In genomic region chr2:181186635-181187034, GRCm38 (mm10) we compare ENCODE assay signal across 8 mouse cellular contexts. TPM values are rescaled to one million over a fixed set of nuclear protein-coding genes. Genes with fewer than 3 reads are reported as not detected.
A peak's percentile ranks its signal among the peaks of the same experiment; 100 is the strongest.
DNase-seq lines count a peak whose midpoint lies in the region; ATAC-seq lines count a peak whose summit lies in the region.

No protein-coding gene starts in this region.

- peak overlapping the region; percentile 43 for H3K4me2 ChIP-seq in hindbrain, embryonic 11.5 days (replicated peaks; ENCODE audit: low read depth, low read length)

- peak overlapping the region; percentile 69 for H3K4me3 ChIP-seq in hindbrain, embryonic 11.5 days (ENCODE audit: low read depth, low read length)

- H3K9me3 ChIP-seq in hindbrain, embryonic 11.5 days (ENCODE audit: control insufficient read depth, low read length): no peaks in the 10 kb centered on the region

- peaks cover 3% of the 10 kb centered on the region for H3K4me1 ChIP-seq in hindbrain, embryonic 11.5 days (replicated peaks; ENCODE audit: control insufficient read depth, insufficient read depth, low read length)

- peak overlapping the region; percentile 96; the same call in 1 of the 2 replicates for H3K27ac ChIP-seq in hindbrain, embryonic 11.5 days (ENCODE audit: low read depth, low read length)

- no peaks in the 10 kb centered on the region for H3K27me3 ChIP-seq in hindbrain, embryonic 11.5 days (ENCODE audit: control insufficient read depth, insufficient read depth, low read length)

- H3K36me3 ChIP-seq in hindbrain, embryonic 11.5 days (ENCODE audit: control insufficient read depth, insufficient read depth, low read length): no peaks in the 10 kb centered on the region

- ATAC-seq in frontal cortex, adult (ENCODE audit: low TSS enrichment): peak; percentile 82
- peak; percentile 82 for ATAC-seq in hindbrain, embryonic 11.5 days (ENCODE audit: low FRiP score)

- peak overlapping the region; percentile 94 for H3K9ac ChIP-seq in hindbrain, embryonic 11.5 days (ENCODE audit: low read depth, low read length)

- peak; percentile 95 for DNase-seq in MN1 (ENCODE audit: low spot score)
- DNase-seq in cerebellum, adult 9-10 months: peak; percentile 94
- peak; percentile 90 for DNase-seq in hindbrain, embryonic 11.5 days (ENCODE audit: low spot score)
- peak; percentile 88 to 92 for DNase-seq in layer of hippocampus, postnatal 14 days (ENCODE audit: low spot score in 2 of 2)
- peak; percentile 88 for DNase-seq in lung, postnatal 14 days
- DNase-seq in retina, adult 2 months (ENCODE audit: low read depth, low spot score): peak; percentile 65
- DNase-seq in thymus, postnatal 36 days: peak; percentile 87

- WGBS in hindbrain, embryonic 11.5 days: under 1% methylated on average over 14 of the region's 14 CpGs

RNA-seq across cellular contexts. Expression of gene Ppdpf, which starts 0.4 kb away (rescaled TPM):
- polyA plus RNA-seq in hindbrain, embryonic 11.5 days (2014; fragmentation: Nextera tagmentation; extraction: Ambion mirVana): 393 and 410 TPM in 2 replicates
- 100 to 1,000 TPM; 118 to 135 TPM for total RNA-seq in layer of hippocampus, postnatal 14 days (2021)

RNA-seq across cellular contexts. Expression of gene Ptk6, which starts 16.0 kb away (rescaled TPM):
- polyA plus RNA-seq in hindbrain, embryonic 11.5 days (2014; fragmentation: Nextera tagmentation; extraction: Ambion mirVana): not detected in 2 replicates
- total RNA-seq in layer of hippocampus, postnatal 14 days (2021): not detected

RNA-seq across cellular contexts. Expression of gene Srms, which starts 26.4 kb away (rescaled TPM):
- polyA plus RNA-seq in hindbrain, embryonic 11.5 days (2014; fragmentation: Nextera tagmentation; extraction: Ambion mirVana): 0.15 and 0.22 TPM in 2 replicates
- total RNA-seq in layer of hippocampus, postnatal 14 days (2021): under 1 TPM; 0.14 to 0.41 TPM

RNA-seq across cellular contexts. Expression of gene Eef1a2, which starts 29.8 kb away (rescaled TPM):
- polyA plus RNA-seq in hindbrain, embryonic 11.5 days (2014; fragmentation: Nextera tagmentation; extraction: Ambion mirVana): 1.3 and 1.5 TPM in 2 replicates
- total RNA-seq in layer of hippocampus, postnatal 14 days (2021): 100 to 1,000 TPM; 904 to 919 TPM

RNA-seq across cellular contexts. Expression of gene Fndc11, which starts 33.2 kb away (rescaled TPM):
- polyA plus RNA-seq in hindbrain, embryonic 11.5 days (2014; fragmentation: Nextera tagmentation; extraction: Ambion mirVana): 0.29 TPM in 1 of 2 replicates, not detected in the other
- not detected for total RNA-seq in layer of hippocampus, postnatal 14 days (2021)

Comparison
In these comparisons a context has a peak if more than half of its experiments do, and no peak if none do; other contexts are left out.
1. Peak in every context shown above with its lines: DNase-seq, ATAC-seq, H3K4me3 ChIP-seq and H3K27ac ChIP-seq.